Mouse (Mus musculus): ENCODE data around the gene Chst11. TPM values are rescaled to one million over a fixed set of nuclear protein-coding genes. Genes with fewer than 3 reads are reported as not detected.

Chst11 gene
- polyA plus RNA-seq, 1 experiment, result 25.0 TPM

DNA sequence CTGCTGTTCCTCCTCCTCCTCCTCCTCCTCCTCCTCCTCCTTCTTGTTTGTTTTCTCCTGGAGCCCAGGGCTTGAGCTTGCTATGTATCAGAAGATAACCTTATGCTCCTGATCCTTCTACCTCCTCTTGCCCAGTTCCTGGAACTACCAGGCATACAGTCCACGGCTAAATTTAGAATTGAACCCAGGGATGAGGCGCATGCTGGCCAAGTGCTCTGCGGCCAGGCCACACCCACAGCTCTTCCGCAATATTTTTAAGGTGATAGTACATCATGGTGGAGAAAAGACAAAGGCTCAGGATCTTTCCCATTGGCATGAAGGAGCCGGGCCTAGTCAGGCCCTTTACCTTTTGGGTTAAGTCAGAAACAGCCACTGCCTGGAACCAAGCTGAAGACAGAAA lies 213.4 kb downstream of the Chst11 start:
- Histone ChIP-seq H3K27ac (ENCODE audit: insufficient read depth, low read length) (no peak overlapping the region), H3K4me1 (ENCODE audit: control insufficient read depth, insufficient read depth, low read length) (peaks cover 2% of the 10 kb centered on the region; the same call in 1 of the 2 replicates), H3K4me3 (ENCODE audit: insufficient read depth, low read length) (no peak overlapping the region)
- TF ChIP-seq POLR2A (IDR thresholded peaks at IDR 0.05; ENCODE audit: extremely low read depth, insufficient read depth, low read length) (no peak), CTCF (IDR thresholded peaks at IDR 0.05; ENCODE audit: extremely low read depth, insufficient read depth, low read length) (no peak)

DNA sequence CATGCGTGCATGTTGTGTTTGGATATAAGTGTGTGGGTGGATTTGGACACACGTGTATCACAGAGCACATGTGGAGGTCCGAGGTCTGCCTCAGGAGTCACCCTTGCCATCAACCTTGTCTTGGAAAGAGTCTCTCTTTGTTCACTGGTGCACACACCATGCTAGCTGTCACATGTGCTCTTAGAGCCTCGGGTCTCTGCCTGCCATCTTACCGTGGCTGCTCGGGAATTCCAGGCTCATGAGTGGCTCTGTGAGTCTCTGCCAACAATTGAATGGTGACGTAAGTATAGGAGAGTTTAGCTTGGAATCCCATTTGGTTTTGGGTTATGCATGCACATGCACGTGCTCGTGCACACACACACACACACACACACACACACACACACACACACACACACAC lies 214.0 kb downstream of the Chst11 start:
- peaks cover 2% of the 10 kb centered on the region; the same call in 1 of the 2 replicates for H3K4me1 ChIP-seq (ENCODE audit: control insufficient read depth, insufficient read depth, low read length)
- H3K27ac ChIP-seq (ENCODE audit: insufficient read depth, low read length), result no peak overlapping the region
- TF ChIP-seq POLR2A (IDR thresholded peaks at IDR 0.05; ENCODE audit: extremely low read depth, insufficient read depth, low read length), result no peak
- TF ChIP-seq CTCF (IDR thresholded peaks at IDR 0.05; ENCODE audit: extremely low read depth, insufficient read depth, low read length), result no peak
- no peak overlapping the region for H3K4me3 ChIP-seq (ENCODE audit: insufficient read depth, low read length)

DNA sequence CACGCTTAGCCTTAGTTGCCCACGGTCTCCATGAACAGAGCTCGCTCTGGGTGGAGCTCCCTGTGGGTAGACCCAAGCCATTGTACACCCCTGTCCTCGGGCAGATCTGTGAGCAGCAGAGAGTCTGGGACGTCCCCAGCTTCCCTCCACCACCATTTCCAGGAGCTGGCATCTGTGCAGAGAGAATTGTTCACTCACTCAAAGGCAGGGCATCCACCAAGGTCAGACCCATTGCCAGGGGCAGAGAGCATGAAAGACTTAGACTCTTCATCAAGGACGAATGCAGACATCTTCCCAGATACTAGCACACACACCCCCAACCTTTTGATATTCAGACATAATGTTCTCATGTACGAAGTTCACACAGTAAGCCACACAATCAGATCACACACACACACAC lies 216.2 kb downstream of the Chst11 start:
- TF ChIP-seq CTCF (IDR thresholded peaks at IDR 0.05; ENCODE audit: extremely low read depth, insufficient read depth, low read length), result no peak
- no peak for TF ChIP-seq POLR2A (IDR thresholded peaks at IDR 0.05; ENCODE audit: extremely low read depth, insufficient read depth, low read length)
- no peak overlapping the region for H3K27ac ChIP-seq (ENCODE audit: insufficient read depth, low read length)
- no peak overlapping the region for H3K4me3 ChIP-seq (ENCODE audit: insufficient read depth, low read length)
- H3K4me1 ChIP-seq (ENCODE audit: control insufficient read depth, insufficient read depth, low read length), result no peaks in the 10 kb centered on the region

DNA sequence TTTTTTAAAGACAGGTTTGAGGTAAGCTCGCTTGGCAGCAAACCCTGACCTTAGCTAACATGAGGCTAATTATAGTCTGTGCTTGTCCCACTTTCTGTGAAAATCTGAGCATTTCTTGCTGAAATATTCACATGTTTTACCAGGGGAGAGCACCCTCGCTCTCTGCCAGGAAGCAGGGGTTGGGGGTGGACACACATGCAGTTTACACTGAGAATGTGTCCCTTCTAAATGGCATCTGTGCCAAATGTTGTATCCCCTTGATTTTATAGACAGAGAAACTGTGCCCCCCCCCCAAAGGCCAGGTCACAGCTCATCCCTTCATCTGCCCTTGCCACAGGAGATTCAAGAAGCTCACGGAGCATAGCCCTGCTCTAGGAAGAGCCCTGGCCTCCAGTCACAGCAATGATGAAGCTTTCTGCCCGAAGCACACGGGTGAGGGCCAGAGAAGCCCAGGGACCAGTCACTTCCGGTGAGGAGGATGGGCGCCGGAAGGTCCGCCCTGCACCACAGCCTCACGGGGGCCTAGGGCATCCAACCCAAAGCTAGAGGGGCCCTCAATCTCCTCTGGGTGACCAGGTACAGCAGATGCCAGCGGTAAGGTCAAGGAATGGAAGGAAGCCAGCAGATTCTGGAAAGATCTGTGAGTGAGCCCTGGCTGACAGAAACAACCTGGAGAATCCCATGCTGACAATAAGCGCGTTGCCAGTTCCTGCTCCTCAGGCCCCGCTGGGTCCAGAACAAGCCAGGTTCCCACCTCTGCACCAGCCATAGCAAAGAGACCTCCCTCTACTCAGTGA lies 217.8 kb downstream of the Chst11 start:
- Histone ChIP-seq H3K4me1 (ENCODE audit: control insufficient read depth, insufficient read depth, low read length) (no peaks in the 10 kb centered on the region), H3K4me3 (ENCODE audit: insufficient read depth, low read length) (no peak overlapping the region), H3K27ac (ENCODE audit: insufficient read depth, low read length) (no peak overlapping the region)
- no peak for TF ChIP-seq POLR2A (IDR thresholded peaks at IDR 0.05; ENCODE audit: extremely low read depth, insufficient read depth, low read length)
- TF ChIP-seq CTCF (IDR thresholded peaks at IDR 0.05; ENCODE audit: extremely low read depth, insufficient read depth, low read length), result no peak

DNA sequence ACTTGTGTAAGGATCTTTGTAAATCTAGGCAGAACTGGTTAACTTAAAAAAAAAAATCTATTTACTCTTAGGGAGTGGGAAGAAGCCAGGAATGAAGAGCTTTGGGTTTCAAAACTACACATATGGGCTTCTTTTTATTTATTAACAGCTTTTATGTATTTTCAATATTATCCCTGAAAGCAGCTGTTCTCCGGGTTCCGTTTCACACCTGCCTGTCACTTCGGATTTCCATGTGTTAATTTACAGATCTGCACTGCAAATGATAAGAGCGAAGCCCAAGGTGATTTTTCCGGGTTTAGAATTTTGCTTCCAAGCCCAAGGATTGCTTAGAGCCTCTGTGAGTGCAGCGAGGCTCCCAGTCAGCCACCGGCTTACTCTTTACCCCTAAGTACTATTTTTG lies 223.1 kb downstream of the Chst11 start:
- no peak overlapping the region for H3K27ac ChIP-seq (ENCODE audit: insufficient read depth, low read length)
- no peaks in the 10 kb centered on the region for H3K4me1 ChIP-seq (ENCODE audit: control insufficient read depth, insufficient read depth, low read length)
- no peak overlapping the region for H3K4me3 ChIP-seq (ENCODE audit: insufficient read depth, low read length)
- no peak for TF ChIP-seq CTCF (IDR thresholded peaks at IDR 0.05; ENCODE audit: extremely low read depth, insufficient read depth, low read length)
- no peak for TF ChIP-seq POLR2A (IDR thresholded peaks at IDR 0.05; ENCODE audit: extremely low read depth, insufficient read depth, low read length)

DNA sequence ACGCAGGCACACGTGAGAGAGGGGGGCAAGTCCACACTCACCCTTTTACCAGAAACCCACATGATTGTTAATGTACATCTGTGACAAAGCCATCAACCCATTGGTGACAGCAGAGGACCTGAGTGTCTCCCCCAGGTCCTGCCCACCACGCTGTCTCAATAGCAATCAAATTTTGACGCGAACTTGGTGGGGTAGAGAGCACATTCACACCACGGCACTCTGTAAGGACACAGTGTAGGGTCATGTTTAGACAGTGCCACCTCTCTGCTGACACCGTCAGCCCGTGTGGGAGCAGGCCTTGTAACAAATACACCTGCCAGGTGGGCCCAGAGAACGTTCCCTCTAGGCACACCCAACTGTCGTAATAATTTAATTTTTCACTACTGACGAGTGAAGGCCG lies 224.1 kb downstream of the Chst11 start:
- H3K4me1 ChIP-seq (ENCODE audit: control insufficient read depth, insufficient read depth, low read length), result no peaks in the 10 kb centered on the region
- no peak overlapping the region for H3K27ac ChIP-seq (ENCODE audit: insufficient read depth, low read length)
- TF ChIP-seq POLR2A (IDR thresholded peaks at IDR 0.05; ENCODE audit: extremely low read depth, insufficient read depth, low read length), result no peak
- TF ChIP-seq CTCF (IDR thresholded peaks at IDR 0.05; ENCODE audit: extremely low read depth, insufficient read depth, low read length), result no peak
- no peak overlapping the region for H3K4me3 ChIP-seq (ENCODE audit: insufficient read depth, low read length)

DNA sequence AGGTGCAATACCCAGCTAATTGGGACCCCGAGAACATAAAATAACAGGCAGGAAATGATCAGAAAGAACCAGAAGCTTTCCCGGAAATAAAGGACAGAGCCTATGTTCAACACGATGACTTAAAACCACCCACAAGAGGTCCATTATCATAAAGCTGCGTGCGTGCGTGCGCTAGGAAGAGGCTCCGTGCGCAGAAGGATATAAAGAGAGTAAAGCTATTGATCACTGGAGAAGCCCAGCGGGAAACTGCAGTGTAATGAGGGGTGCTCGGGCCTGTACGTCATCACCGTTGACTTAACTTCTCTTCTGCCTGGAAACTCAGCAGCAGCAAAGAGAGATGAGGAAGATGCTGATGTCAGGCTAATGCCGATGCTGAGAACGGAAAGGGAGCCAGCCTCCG lies 224.8 kb downstream of the Chst11 start:
- TF ChIP-seq POLR2A (IDR thresholded peaks at IDR 0.05; ENCODE audit: extremely low read depth, insufficient read depth, low read length), result no peak
- TF ChIP-seq CTCF (IDR thresholded peaks at IDR 0.05; ENCODE audit: extremely low read depth, insufficient read depth, low read length), result no peak
- Histone ChIP-seq H3K4me3 (ENCODE audit: insufficient read depth, low read length) (no peak overlapping the region), H3K27ac (ENCODE audit: insufficient read depth, low read length) (no peak overlapping the region), H3K4me1 (ENCODE audit: control insufficient read depth, insufficient read depth, low read length) (no peaks in the 10 kb centered on the region)

DNA sequence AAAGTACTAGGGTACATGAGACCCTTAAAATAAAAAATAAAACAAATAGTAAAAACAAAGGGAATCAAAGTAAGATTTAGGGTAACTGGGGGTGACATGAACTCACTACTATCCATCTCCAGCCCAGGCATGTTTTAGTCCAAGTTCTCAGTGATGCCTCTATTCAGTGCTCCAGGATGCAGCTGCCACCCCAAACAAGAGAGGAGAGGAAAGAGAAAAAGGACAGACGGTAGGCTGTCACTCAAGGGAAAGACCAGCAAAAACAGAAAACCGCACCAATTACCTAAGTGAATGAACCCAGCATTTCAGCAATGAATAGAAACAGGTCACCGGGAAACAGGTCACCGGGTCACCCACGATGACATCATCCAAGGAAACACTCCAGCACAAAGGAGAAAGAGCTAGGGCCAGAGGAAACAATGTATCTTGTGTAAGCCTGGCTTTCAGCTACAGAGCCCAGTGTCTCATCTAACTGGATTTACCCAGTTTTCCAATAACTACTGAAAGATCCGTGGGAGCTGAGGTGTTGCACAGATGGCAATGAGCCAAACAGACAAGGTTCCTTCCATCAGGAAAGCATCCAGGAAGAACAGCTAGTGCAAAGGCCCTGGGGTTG lies 225.8 kb downstream of the Chst11 start:
- H3K4me3 ChIP-seq (ENCODE audit: insufficient read depth, low read length), result no peak overlapping the region

DNA sequence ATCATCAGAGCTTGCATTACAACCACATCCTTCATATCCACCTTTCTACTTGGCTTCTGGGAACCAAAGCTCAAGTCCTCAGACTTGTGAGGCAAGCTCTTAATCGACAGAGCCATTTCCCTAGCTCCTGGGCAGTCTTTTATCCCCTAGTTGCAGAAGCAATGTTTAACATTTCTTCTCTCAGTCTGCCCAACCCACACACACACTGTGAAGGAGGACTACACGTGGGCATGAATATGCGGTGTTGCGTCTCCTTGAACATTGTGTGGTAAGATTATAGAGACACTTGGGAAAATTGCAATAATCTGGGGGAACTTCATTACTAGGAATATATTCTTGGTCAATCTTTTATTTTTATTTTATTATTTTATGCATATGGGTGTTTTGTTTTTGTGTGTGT lies 227.3 kb downstream of the Chst11 start:
- H3K27ac ChIP-seq (ENCODE audit: insufficient read depth, low read length), result no peak overlapping the region
- H3K4me3 ChIP-seq (ENCODE audit: insufficient read depth, low read length), result no peak overlapping the region
- H3K4me1 ChIP-seq (ENCODE audit: control insufficient read depth, insufficient read depth, low read length), result no peaks in the 10 kb centered on the region
- TF ChIP-seq CTCF (IDR thresholded peaks at IDR 0.05; ENCODE audit: extremely low read depth, insufficient read depth, low read length), result no peak
- no peak for TF ChIP-seq POLR2A (IDR thresholded peaks at IDR 0.05; ENCODE audit: extremely low read depth, insufficient read depth, low read length)

More for the DNA sequence above, 225.8 kb downstream of the Chst11 start:
- H3K27ac ChIP-seq (ENCODE audit: insufficient read depth, low read length), result no peak overlapping the region
- TF ChIP-seq CTCF (IDR thresholded peaks at IDR 0.05; ENCODE audit: extremely low read depth, insufficient read depth, low read length), result no peak
- no peak for TF ChIP-seq POLR2A (IDR thresholded peaks at IDR 0.05; ENCODE audit: extremely low read depth, insufficient read depth, low read length)
- no peaks in the 10 kb centered on the region for H3K4me1 ChIP-seq (ENCODE audit: control insufficient read depth, insufficient read depth, low read length)

DNA sequence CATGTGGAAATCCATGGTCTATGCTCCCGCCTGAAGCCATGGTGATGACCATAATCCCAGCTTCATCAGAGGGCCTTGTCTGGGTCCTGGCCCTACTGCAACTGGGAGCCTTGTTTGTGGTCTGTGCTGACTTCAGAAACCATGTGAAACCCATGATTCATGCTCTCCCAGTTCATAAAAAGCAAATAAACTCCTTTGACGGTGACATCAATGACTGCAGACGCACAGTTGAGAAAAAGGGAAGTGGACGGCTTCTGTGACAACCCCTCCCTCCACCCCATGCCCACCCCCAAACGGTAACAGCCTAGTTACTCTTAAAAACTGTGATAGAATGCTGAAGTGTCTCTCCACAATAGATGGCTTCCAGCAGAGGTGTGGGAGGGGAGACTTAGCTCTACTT lies 230.3 kb downstream of the Chst11 start:
- TF ChIP-seq POLR2A (IDR thresholded peaks at IDR 0.05; ENCODE audit: extremely low read depth, insufficient read depth, low read length) (no peak), CTCF (IDR thresholded peaks at IDR 0.05; ENCODE audit: extremely low read depth, insufficient read depth, low read length) (no peak)
- no peaks in the 10 kb centered on the region for H3K4me1 ChIP-seq (ENCODE audit: control insufficient read depth, insufficient read depth, low read length)
- H3K27ac ChIP-seq (ENCODE audit: insufficient read depth, low read length), result no peak overlapping the region
- H3K4me3 ChIP-seq (ENCODE audit: insufficient read depth, low read length), result no peak overlapping the region
